Mouse (Mus musculus) spleen, postnatal 14 days (tissue): ENCODE measurements around the gene Rbak.
A peak's percentile ranks its signal among the peaks of the same experiment; 100 is the strongest.
"Not testable (repeated sequence)": the region's sequence is repeated elsewhere in the genome, so short reads cannot be mapped to it uniquely, and the experiment has no call there.

ENCODE experiments used
- DNase-seq, 2 experiments: peaks; one replicate each; pipeline ENCODE4 v3.0.0; 2021 to 2022; ENCODE audit warnings: low spot score in 2 of 2

Gene Rbak

DNA sequence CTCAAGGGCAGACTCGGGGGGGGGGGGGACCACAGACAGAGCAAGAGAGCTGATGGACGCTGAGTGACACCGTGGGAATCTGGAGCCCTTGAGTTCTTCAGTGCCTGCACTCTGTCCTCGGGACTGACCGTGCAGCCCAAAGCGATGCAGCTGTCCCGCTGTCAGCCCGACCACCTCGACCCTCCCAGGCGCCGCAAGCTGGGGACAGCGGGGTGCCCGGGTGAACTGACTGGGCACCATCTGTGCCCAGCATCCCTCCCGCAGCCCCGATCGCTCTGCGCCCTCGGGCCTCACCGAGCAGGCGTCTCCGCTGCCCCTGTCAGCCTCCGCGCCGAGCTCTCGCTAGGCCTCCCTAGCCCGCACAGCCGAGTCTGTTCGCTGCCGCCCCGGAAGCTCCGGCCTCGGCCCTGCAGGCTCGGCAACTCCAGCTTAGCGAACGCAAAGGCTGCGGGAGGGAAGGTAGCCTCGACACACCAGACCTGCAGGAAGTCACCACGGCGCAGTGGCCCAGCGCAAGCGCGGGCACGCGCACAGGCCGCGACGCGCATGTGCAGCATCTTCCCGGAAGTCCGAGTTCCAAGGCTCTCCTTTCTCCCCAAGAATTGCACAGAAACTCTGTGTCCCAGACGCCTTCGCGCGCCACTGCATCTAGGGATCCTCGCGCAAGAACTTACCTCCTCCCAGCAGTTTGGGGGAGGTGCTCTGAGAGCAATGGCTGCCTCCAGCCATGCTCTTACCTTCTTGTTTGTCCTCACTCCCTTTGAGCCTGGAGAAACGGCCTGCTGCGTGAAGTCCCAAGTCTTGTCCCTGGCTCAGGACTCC is at the start of gene Rbak, which contains the start of gene Spdye4b:
Gene Rbak (minus strand): TSS at position 521 of the 822 bp plus-strand sequence.
Gene Spdye4b (plus strand): TSS at position 763 of the 822 bp plus-strand sequence.
- peak; percentile 52 to 59 for DNase-seq

DNA sequence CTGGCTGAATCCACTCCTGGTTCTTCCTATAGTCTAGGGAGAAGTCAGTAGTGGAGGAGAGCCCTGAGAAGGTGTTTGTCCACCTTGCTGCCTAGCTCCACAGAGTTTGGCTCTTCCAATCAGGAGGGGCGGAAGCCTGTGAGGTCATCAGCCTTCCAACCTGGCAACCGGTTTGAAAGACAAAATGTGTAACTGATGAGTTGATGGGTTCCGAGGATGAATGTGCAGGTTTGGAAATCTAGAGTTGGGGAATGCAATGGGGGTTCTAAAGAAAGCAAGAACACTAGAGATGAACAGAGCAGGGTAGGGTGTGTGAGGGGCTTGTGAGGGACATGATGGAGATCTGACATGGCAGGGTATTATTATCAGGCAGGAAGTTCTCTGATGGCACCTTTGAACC is 46.2 kb upstream of the Rbak start, which contains the start of gene Spdye4a:
Gene Spdye4a (minus strand): TSS at position 101 of the 400 bp plus-strand sequence.
- no peak for DNase-seq

DNA sequence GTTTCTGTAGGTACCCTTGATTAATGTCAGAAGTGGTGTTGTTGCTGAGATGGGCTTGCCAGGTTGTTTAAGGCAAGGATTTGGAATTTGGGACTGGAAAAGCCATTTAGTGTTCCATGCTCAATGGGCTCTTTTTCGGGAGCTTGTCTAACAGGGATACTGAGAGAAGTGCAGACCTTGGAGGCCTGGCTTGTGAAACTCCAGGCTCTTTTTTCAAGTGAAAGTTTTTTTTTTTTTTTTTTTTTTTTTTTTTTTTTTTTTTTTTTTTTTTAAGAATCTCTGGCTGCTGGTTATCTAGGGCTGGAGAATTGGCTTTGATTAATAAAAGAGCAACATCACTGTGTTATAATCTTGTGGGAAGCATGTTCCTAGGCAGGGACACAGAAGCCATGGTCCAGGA is 41.7 kb upstream of the Rbak start:
- DNase-seq: no peak

DNA sequence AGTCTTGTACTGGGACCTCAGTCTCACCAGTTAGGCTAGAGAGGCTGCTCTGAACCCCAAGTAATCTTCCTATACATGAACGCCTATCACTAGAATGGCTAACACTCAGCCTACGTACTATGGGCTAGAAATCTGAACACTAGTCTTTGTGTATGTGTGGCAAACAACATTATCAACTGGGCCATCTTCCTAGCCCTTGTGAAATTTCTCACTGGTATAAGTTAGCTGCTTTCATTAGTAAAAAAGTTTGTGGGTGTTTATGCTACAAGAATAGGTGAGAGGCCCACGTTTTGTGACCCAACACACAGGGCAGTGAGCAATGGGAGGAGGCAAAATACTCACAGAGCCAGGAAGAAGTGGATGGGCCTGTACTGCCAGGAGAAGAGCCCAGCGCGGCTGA is 40.4 kb upstream of the Rbak start:
- DNase-seq: no peak

DNA sequence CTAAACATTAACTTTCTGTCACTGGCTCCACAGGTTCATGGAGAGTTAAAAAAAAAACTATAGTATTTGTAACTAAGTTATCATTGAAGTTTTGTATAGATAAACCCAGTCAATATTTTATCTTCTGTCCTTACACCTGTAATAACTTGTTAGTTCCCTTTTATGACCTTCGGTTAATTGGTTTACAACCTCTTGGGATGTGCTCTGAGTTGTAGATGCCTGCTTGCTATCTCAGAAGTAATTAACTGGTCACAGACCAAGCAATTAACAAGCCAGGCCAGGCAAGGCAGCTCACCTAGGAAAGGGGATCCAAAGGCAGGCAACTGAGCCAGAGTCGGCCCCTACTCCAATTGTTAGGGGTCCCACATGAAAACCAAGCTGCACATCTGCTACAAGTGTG is 33.3 kb upstream of the Rbak start:
- no peak for DNase-seq

DNA sequence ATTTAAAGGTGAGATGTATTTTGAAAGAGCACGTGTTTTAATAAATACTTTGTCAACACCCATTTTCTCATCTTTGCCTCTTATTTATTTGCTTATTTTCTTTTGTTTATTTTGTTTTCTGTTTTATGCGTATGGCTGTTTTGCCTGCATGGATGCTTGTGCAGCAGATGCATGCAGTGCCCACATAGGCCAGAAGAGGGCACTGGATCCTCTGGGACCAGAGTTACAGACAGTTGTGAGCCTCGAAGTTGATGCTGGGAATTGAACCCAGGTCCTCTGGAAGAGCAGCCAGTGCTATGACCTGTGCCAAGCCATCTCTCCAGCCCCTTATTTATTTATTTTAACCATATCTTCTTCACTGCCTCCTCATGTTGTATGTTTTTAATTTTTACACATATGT is 24.4 kb upstream of the Rbak start:
- no peak for DNase-seq

GRCm38 (mm10) chr5:143196506-143196905 is 15.9 kb upstream of the Rbak start:
- DNase-seq: no peak

- no peak for DNase-seq
These were observed 14.6 kb upstream of the Rbak start for GRCm38 (mm10) chr5:143195166-143195565.

- not testable (repeated sequence) for DNase-seq
These were observed 14.2 kb upstream of the Rbak start for GRCm38 (mm10) chr5:143194747-143195146.

DNA sequence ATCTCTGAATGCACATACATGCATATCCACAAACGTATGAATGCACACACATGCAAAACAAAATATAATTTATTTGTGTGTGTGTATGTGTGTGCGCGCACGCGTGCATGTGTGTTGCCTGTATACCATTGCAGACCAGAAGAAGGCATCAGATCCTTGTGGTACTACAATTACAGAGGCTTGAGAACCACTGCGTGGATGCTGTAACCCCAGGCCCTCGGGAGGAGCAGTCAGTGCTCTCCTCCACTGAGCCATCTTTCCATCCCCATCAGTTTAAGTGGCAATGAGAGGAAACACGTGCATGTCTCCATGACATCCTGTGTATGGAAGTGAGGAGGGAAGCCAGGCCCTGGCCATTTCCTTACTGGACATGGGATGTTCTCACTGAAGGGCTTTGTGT is 12.2 kb upstream of the Rbak start:
- no peak for DNase-seq

DNA sequence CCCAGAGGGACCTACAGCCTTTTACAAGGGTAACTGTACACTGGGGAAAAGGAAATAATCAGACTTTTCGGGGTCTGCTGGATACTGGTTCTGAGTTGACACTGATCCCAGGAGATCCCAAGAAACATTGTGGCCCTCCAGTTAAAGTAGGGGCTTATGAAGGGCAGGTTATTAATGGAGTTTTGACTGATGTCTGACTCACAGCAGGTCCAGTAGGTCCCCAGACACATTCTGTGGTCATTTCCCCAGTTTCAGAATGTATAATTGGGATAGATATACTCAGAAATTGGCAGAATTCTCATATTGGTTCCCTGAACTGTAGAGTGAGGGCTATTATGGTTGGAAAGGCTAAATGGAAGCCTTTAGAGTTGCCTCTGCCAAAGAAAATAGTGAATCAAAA is 7.4 kb upstream of the Rbak start:
- DNase-seq: not testable (repeated sequence)

- DNase-seq: no peak
These were observed 1.4 kb downstream of the Rbak start for GRCm38 (mm10) chr5:143179179-143179578.

DNA sequence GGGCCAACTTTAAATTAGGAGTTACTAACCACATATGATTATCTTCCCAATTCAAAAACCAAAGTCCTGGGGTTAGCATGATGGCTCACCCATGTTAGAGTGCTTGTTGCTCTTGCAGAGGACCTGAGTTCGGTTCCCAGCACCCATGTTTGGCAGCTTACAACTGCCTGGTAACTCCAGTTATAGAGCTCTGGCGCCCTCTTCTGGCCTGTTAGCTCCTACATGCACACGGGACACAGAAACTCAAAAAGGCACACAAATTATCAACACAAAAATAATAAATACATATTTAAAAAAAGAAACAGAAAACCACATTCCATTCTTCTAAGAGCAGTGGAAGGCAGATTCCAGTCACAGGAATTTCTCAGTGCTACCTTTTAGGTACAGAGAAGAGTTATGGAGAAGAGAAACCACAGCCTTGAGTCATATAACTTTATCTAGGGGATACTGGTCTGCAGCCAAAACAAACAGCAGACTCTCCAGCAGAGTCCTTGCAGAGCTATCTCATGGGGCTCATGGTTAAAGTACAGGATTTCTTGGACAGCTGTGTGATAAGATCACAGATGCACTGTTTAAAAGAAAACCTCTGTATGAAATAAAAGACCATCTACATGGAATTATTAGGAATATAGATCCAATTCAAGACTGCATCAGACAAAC is 2.9 kb downstream of the Rbak start:
- DNase-seq: no peak

- DNase-seq: no peak
These were observed 4.6 kb downstream of the Rbak start for GRCm38 (mm10) chr5:143175970-143176369.

GRCm38 (mm10) chr5:143165508-143166070 is 15.0 kb downstream of the Rbak start:
- peak in 1 of 2 experiments; percentile 13 for DNase-seq

DNA sequence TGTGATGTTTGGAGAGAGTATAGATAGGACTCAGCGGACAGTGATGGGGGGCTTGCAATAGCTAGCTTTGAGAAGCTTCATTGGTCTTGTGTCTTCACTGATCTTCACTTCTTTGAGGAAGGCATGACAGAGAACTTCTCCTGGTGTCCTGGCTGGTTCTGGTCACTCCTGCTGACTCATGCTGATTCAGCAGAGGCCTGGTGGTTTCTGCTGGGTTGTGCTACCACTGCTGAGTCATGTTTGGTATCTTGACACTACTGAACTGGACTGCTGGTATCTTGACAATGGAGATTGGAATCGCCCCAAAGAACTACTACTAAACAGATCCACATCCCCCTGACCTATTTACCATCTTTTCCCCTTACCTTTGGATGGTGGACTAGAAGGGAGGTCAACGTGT is 25.0 kb downstream of the Rbak start:
- no peak for DNase-seq

GRCm38 (mm10) chr5:143153756-143154155 is 26.8 kb downstream of the Rbak start:
- DNase-seq: no peak

DNA sequence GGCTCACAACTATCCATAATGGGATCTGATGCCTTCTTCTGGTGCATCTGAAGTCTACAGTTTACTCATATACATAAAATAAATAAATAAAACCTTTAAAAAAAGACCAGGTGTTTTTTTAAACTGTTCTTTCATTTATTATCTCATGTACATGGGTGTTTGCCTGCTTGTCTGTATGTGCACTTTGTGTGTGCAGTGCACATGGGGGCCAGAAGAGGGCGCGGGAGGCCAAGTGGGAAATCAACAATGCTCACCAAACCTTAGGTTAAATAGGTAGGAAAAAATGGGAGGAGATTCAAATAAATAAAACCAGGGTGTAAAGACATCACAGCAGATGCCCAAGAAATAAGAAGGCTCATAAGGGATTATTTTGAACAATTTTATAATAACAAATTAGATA is 30.5 kb downstream of the Rbak start:
- DNase-seq: no peak

- DNase-seq: no peak
These were observed 31.0 kb downstream of the Rbak start for GRCm38 (mm10) chr5:143149536-143149935.

GRCm38 (mm10) chr5:143148661-143149060 is 31.9 kb downstream of the Rbak start:
- DNase-seq: no peak

DNA sequence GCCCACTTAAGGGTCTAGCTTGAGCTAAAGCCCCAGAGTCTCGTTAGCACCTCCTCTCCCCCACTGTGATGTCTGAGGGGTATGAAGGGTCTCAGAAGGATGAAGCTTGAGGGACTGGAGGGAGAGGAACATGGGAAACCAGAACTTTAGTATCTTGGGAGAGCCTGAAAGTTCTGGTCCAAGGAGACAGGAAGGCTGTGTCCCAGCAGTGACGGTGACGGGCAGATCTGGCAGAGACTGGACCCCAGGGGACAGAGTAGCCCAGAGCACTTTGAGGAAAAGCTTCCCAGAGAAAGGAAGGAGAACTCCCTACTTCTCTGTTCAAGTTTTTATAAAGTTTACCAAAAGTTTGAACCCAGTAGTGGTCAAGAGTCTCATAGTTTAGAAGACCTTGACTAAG is 33.1 kb downstream of the Rbak start, which contains the start of gene Olfr718-ps1:
Gene Olfr718-ps1 (minus strand): TSS at position 101 of the 400 bp plus-strand sequence.
- no peak for DNase-seq

DNA sequence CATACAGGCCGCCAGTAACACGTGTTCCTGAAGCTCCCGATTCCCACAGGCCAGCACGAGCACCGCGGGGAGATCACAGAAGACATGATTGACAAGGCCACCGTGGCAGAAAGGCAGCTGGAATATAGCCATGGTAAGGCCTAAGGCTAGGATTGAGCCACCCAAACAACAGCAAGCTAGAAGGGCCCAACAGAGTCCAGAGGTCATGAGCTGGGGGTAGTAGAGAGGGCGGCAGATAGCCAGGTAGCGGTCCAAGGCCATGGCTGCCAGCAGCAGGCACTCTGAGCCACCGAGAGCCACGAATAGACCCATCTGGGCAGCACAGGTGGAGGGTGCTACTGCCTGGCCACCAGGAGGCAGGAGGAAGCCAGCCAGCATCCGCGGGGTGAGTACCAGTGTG is 43.0 kb downstream of the Rbak start:
- DNase-seq: no peak

GRCm38 (mm10) chr5:143135042-143135441 is 45.5 kb downstream of the Rbak start:
- no peak for DNase-seq
